Mouse (Mus musculus): ENCODE measurements around the gene Sugp1. TPM values are rescaled to one million over a fixed set of nuclear protein-coding genes. Genes with fewer than 3 reads are reported as not detected.
A peak's percentile ranks its signal among the peaks of the same experiment; 100 is the strongest.

Sugp1 gene
- polyA plus RNA-seq, 1 experiment = 26.4 TPM

- TF ChIP-seq CTCF (IDR thresholded peaks at IDR 0.05; ENCODE audit: control insufficient read depth, insufficient read depth, low read length) (no peak), POLR2A (IDR thresholded peaks at IDR 0.05; ENCODE audit: borderline replicate concordance, control insufficient read depth, low read depth, low read length) (no peak)
- Histone ChIP-seq H3K4me1 (ENCODE audit: control insufficient read depth, insufficient read depth, low read length) (no peaks in the 10 kb centered on the region), H3K27ac (ENCODE audit: control insufficient read depth, insufficient read depth, low read depth, low read length, poor library complexity) (no peak overlapping the region), H3K4me3 (replicated peaks; ENCODE audit: control insufficient read depth, low read depth, low read length) (no peak overlapping the region)
- 84% methylated on average over 2 of the region's 2 CpGs for WGBS
Measured at GRCm38 (mm10) chr8:70071836-70072440, 29.3 kb downstream of the Sugp1 start.

- 13% methylated on average over 26 of the region's 27 CpGs for WGBS
- Histone ChIP-seq H3K27ac (ENCODE audit: control insufficient read depth, insufficient read depth, low read depth, low read length, poor library complexity) (no peak within 1 kb of the TSS), H3K4me3 (replicated peaks; ENCODE audit: control insufficient read depth, low read depth, low read length) (no peak within 1 kb of the TSS), H3K4me1 (ENCODE audit: control insufficient read depth, insufficient read depth, low read length) (no peaks in the 10 kb centered on the region)
- TF ChIP-seq CTCF (IDR thresholded peaks at IDR 0.05; ENCODE audit: control insufficient read depth, insufficient read depth, low read length) = no peak
- no peak for TF ChIP-seq POLR2A (IDR thresholded peaks at IDR 0.05; ENCODE audit: borderline replicate concordance, control insufficient read depth, low read depth, low read length)
Measured at GRCm38 (mm10) chr8:70072441-70073069, 29.9 kb downstream of the Sugp1 start, which contains the start of gene Tm6sf2. TSS of gene Tm6sf2 (plus strand) at chr8:70072924.

DNA sequence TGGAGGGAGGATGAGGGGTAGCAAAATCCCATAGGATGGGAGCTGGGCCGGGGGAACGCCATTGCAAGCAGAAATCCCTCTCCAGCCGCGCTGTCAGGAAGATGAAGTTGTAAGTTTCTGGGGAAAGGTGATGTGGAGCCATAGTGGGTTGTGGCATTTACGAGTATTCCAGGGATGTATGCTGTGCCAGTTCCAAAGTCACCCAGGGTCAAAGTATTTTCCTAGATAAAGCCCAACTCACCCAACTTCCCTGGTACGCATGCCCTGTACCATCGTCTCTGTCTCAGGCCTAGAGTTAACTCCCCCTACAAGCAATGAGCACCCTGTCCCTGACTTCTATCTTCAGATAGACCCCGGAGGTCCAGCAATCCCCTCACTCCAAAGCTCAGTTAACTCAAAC, 30.5 kb downstream of the Sugp1 start:
- 61% methylated on average over 8 of the region's 8 CpGs for WGBS
- Histone ChIP-seq H3K4me3 (replicated peaks; ENCODE audit: control insufficient read depth, low read depth, low read length) (no peak overlapping the region), H3K4me1 (ENCODE audit: control insufficient read depth, insufficient read depth, low read length) (no peaks in the 10 kb centered on the region), H3K27ac (ENCODE audit: control insufficient read depth, insufficient read depth, low read depth, low read length, poor library complexity) (no peak overlapping the region)
- TF ChIP-seq POLR2A (IDR thresholded peaks at IDR 0.05; ENCODE audit: borderline replicate concordance, control insufficient read depth, low read depth, low read length) (no peak), CTCF (IDR thresholded peaks at IDR 0.05; ENCODE audit: control insufficient read depth, insufficient read depth, low read length) (no peak)

- WGBS = 3% methylated on average over 1 of the region's 1 CpGs
- Histone ChIP-seq H3K4me3 (replicated peaks; ENCODE audit: control insufficient read depth, low read depth, low read length) (no peak overlapping the region), H3K4me1 (ENCODE audit: control insufficient read depth, insufficient read depth, low read length) (no peaks in the 10 kb centered on the region), H3K27ac (ENCODE audit: control insufficient read depth, insufficient read depth, low read depth, low read length, poor library complexity) (no peak overlapping the region)
- no peak for TF ChIP-seq CTCF (IDR thresholded peaks at IDR 0.05; ENCODE audit: control insufficient read depth, insufficient read depth, low read length)
- TF ChIP-seq POLR2A (IDR thresholded peaks at IDR 0.05; ENCODE audit: borderline replicate concordance, control insufficient read depth, low read depth, low read length) = no peak
Measured at GRCm38 (mm10) chr8:70073682-70074081, 31.1 kb downstream of the Sugp1 start.

DNA sequence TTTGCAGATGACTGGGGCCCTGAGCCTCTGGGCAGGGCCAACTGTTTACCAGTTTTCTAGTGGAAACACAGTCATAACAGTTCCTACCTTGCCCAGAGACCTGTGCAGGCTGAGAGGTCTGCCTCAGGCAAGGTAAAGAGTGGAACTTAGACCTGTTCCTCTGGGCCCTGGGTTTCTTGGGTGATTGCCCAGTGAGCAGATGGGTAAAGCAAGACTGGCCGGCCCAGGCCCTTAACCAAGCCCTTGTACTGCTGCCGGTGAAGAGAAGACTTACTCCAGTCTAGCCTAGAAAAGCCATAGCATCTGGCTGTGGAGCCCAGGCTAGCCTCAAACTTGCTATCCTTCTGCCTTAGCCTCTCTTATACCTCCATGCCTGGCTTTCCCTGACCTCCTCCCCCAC, 39.4 kb downstream of the Sugp1 start:
- Histone ChIP-seq H3K4me3 (replicated peaks; ENCODE audit: control insufficient read depth, low read depth, low read length) (no peak overlapping the region), H3K4me1 (ENCODE audit: control insufficient read depth, insufficient read depth, low read length) (no peaks in the 10 kb centered on the region), H3K27ac (ENCODE audit: control insufficient read depth, insufficient read depth, low read depth, low read length, poor library complexity) (no peak overlapping the region)
- no peak for TF ChIP-seq POLR2A (IDR thresholded peaks at IDR 0.05; ENCODE audit: borderline replicate concordance, control insufficient read depth, low read depth, low read length)
- 92% methylated on average over 2 of the region's 2 CpGs for WGBS

DNA sequence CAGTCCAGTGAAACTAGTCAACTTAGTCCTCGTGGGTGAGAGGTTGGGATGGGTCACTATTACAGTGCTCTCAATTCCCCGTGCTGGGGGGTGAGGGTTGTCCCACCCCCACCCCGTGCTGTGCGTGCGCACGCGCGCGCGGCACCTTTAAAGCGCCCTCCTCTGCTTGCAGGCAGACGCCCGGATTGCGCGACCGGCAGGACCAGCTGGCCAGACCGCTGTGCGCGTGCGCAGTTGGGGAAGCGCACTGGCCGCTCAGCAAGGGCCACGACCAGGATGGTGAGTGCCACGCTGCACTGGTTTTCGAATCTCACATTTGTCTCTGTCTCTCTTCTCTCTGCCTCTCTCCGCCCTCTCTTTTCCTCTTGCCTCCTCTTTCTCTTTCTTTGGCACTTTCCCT, 40.7 kb downstream of the Sugp1 start, which contains the start of gene Hapln4:
Gene Hapln4, plus strand, starts transcription at position 173 of the 400 bp plus-strand sequence.
- 2% methylated on average over 26 of the region's 26 CpGs for WGBS
- no peak within 1 kb of the TSS for H3K27ac ChIP-seq (ENCODE audit: control insufficient read depth, insufficient read depth, low read depth, low read length, poor library complexity)
- no peaks in the 10 kb centered on the region for H3K4me1 ChIP-seq (ENCODE audit: control insufficient read depth, insufficient read depth, low read length)
- H3K4me3 ChIP-seq (replicated peaks; ENCODE audit: control insufficient read depth, low read depth, low read length) = no peak within 1 kb of the TSS
- no peak for TF ChIP-seq CTCF (IDR thresholded peaks at IDR 0.05; ENCODE audit: control insufficient read depth, insufficient read depth, low read length)
- TF ChIP-seq POLR2A (IDR thresholded peaks at IDR 0.05; ENCODE audit: borderline replicate concordance, control insufficient read depth, low read depth, low read length) = no peak

DNA sequence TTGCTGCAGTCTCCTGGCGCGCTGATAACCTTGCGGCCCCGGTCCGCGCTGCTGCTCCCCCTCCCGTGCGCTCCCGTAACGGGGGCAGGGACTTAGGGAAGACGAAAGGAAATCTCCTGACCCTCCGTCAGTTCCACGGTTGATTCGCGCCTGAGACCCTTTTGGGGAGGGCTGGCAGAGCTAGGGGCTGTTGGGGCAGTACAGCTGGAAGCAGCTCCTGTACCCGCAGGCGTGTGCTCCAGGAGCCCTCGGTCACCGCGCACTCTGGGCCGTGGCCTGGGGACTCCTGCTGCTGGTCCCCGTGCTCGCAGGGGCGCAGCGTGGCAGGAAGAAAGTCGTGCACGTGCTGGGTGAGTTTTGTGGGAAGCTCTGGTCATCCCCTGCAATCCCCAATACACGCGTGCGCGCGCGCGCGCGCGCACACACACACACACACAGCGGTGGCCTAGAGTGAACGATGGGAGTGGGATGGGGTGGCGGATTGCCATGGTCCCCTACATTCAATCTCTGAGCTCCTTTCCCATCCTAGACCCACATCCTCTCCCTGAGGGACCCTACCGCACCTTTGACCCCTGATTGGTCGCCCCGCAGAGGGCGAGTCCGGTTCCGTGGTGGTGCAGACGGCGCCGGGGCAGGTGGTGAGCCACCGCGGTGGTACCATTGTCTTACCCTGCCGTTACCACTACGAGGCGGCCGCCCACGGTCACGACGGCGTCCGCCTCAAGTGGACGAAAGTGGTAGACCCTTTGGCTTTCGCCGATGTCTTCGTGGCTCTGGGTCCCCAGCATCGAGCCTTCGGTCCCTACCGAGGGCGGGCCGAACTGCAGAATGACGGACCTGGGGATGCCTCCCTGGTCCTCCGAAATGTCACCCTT, 41.8 kb downstream of the Sugp1 start:
- no peaks in the 10 kb centered on the region for H3K4me1 ChIP-seq (ENCODE audit: control insufficient read depth, insufficient read depth, low read length)
- H3K4me3 ChIP-seq (replicated peaks; ENCODE audit: control insufficient read depth, low read depth, low read length) = no peak overlapping the region
- 3% methylated on average over 71 of the region's 71 CpGs for WGBS

DNA sequence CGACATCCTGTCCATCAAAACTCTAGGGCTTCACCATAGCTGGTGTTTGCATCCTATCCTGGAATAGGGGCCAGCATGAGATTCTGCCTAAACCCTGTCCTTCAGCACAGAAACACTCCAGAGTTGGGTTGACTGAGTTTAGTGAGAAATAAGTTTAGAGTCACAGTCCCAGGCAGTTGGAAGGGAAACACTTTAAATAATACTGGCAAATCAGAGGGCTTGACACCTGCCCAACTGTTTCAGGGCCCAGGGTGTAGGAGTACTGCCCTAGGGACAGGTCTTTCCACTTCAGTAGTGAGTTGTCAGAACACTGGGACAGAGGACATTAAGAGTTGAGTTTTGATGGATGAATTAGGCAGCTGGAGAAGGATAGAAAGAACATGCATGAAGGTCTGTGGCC, 43.5 kb downstream of the Sugp1 start:
- H3K4me1 ChIP-seq (ENCODE audit: control insufficient read depth, insufficient read depth, low read length) = no peaks in the 10 kb centered on the region
- WGBS = 27% methylated on average over 1 of the region's 1 CpGs
- no peak overlapping the region for H3K27ac ChIP-seq (ENCODE audit: control insufficient read depth, insufficient read depth, low read depth, low read length, poor library complexity)
- TF ChIP-seq CTCF (IDR thresholded peaks at IDR 0.05; ENCODE audit: control insufficient read depth, insufficient read depth, low read length) (no peak), POLR2A (IDR thresholded peaks at IDR 0.05; ENCODE audit: borderline replicate concordance, control insufficient read depth, low read depth, low read length) (no peak)
- no peak overlapping the region for H3K4me3 ChIP-seq (replicated peaks; ENCODE audit: control insufficient read depth, low read depth, low read length)

More for the DNA sequence above, 41.8 kb downstream of the Sugp1 start:
- no peak overlapping the region for H3K27ac ChIP-seq (ENCODE audit: control insufficient read depth, insufficient read depth, low read depth, low read length, poor library complexity)
- TF ChIP-seq POLR2A (IDR thresholded peaks at IDR 0.05; ENCODE audit: borderline replicate concordance, control insufficient read depth, low read depth, low read length) = 0 out of 2 replicates have a peak, but pooled peaks have one; percentile 9
- no peak for TF ChIP-seq CTCF (IDR thresholded peaks at IDR 0.05; ENCODE audit: control insufficient read depth, insufficient read depth, low read length)
